Comparison of ENCODE assay signal across 33 mouse cellular contexts in the genomic region with DNA sequence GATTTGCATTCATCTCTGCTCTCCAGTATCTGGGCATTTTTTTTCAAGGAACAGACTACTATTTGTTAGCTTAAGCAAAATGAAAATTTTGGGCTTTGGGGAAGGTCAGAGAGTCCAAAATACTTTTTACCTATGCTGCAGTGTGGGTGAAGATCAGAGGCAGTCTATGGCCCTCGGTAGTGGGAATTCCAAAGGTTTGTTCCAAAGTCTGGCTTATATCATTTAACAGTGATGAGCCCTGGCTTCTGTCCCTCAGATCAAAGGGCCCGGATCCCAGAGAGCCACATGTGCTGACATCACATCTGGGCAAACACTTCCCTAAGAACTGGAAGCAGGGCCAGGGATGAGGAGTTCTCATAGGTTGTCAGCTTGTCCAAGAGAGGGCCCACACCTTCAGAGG.
"Had no signal": no experiment of that assay in that cellular context is flagged by ENCODE, and none has a peak within 500 bp of the region (broad histone marks: within the 10 kb centered on the region; RNA-seq: fewer than 3 reads in every experiment).

No protein-coding gene starts in this region.

- H3K4me2 ChIP-seq: heart, embryonic 11.5 days; heart, embryonic 12.5 days; heart, embryonic 13.5 days; heart, embryonic 15.5 days; hindbrain, embryonic 12.5 days; hindbrain, embryonic 13.5 days; hindbrain, embryonic 14.5 days; hindbrain, embryonic 15.5 days; intestine, embryonic 15.5 days; kidney, embryonic 15.5 days had no signal

- H3K4me3 ChIP-seq: heart, adult 2 months; heart, embryonic 10.5 days; heart, embryonic 12.5 days; heart, embryonic 13.5 days; heart, embryonic 15.5 days; hindbrain, embryonic 10.5 days; hindbrain, embryonic 12.5 days; hindbrain, embryonic 13.5 days; hindbrain, embryonic 15.5 days; intestine, embryonic 15.5 days; kidney, embryonic 15.5 days; layer of hippocampus, adult 2 months had no signal

- ATAC-seq: hindbrain, embryonic 16.5 days; hindbrain, postnatal 0 days; inflammation-experienced regulatory T-cells, adult 6 months; intestine, embryonic 15.5 days; intestine, embryonic 16.5 days; intestine, postnatal 0 days had no signal

- H3K36me3 ChIP-seq: heart, embryonic 10.5 days; heart, embryonic 12.5 days; heart, embryonic 13.5 days; heart, embryonic 15.5 days; hindbrain, embryonic 10.5 days; hindbrain, embryonic 12.5 days; hindbrain, embryonic 13.5 days; hindbrain, embryonic 15.5 days; intestine, embryonic 15.5 days; kidney, embryonic 15.5 days had no signal

- H3K27me3 ChIP-seq: heart, embryonic 12.5 days; heart, embryonic 13.5 days; heart, embryonic 15.5 days; hindbrain, embryonic 12.5 days; hindbrain, embryonic 13.5 days; hindbrain, embryonic 15.5 days; intestine, embryonic 15.5 days; kidney, embryonic 15.5 days had no signal

- H3K27ac ChIP-seq: heart, adult 2 months; heart, embryonic 10.5 days; heart, embryonic 13.5 days; heart, embryonic 15.5 days; hindbrain, embryonic 10.5 days; hindbrain, embryonic 12.5 days; hindbrain, embryonic 13.5 days; hindbrain, embryonic 14.5 days; hindbrain, embryonic 15.5 days; hindbrain, postnatal 0 days; intestine, embryonic 15.5 days; kidney, embryonic 15.5 days; kidney, postnatal 0 days; layer of hippocampus, adult 2 months had no signal

- DNase-seq: heart, adult 2 months; heart, postnatal 14 days; heart, postnatal 36 days; heart, postnatal 4 days; kidney, adult 11 months; kidney, adult 18-20 months; kidney, adult 2 months; kidney, adult 8-10 months; kidney, postnatal 10 days; kidney, postnatal 14 days; kidney, postnatal 25 days; kidney, postnatal 4 days; layer of hippocampus, adult 9-11 months; layer of hippocampus, postnatal 36 days had no signal

- H3K9ac ChIP-seq: heart, embryonic 12.5 days; heart, embryonic 13.5 days; heart, embryonic 15.5 days; hindbrain, embryonic 12.5 days; hindbrain, embryonic 13.5 days; hindbrain, embryonic 14.5 days; hindbrain, embryonic 15.5 days; intestine, embryonic 15.5 days; kidney, embryonic 15.5 days had no signal

- H3K4me1 ChIP-seq: heart, embryonic 10.5 days; heart, embryonic 12.5 days; heart, embryonic 13.5 days; heart, embryonic 15.5 days; hindbrain, embryonic 10.5 days; hindbrain, embryonic 12.5 days; hindbrain, embryonic 13.5 days; hindbrain, embryonic 15.5 days; intestine, embryonic 15.5 days; kidney, embryonic 15.5 days had no signal

- H3K9me3 ChIP-seq: heart, embryonic 10.5 days; heart, embryonic 13.5 days; heart, embryonic 15.5 days; hindbrain, embryonic 10.5 days; hindbrain, embryonic 12.5 days; hindbrain, embryonic 13.5 days; hindbrain, embryonic 15.5 days; intestine, embryonic 15.5 days; kidney, embryonic 15.5 days had no signal
